Mouse (Mus musculus) CH12.LX (cell line): ENCODE data around the gene Nup54.

Source experiments
- CTCF ChIP-seq, 2 experiments: IDR thresholded peaks in 1 of 2; conservative IDR thresholded peaks in 1 of 2; 2 replicates each; pipeline ENCODE4 v1.5.1; 2011 to 2012; ENCODE audit warnings: low read depth in 2 of 2, low read length in 2 of 2, improper control_type of control experiment in 1 of 2, inconsistent platforms in 1 of 2, mild to moderate bottlenecking in 1 of 2, moderate library complexity in 1 of 2
- PAX5 ChIP-seq: IDR thresholded peaks from 2 replicates; pipeline ENCODE4 v1.6.1; 2012; ENCODE audit warnings: low read length, inconsistent platforms, mixed read lengths
- POLR2A ChIP-seq: IDR thresholded peaks from 2 replicates; pipeline ENCODE4 v1.6.1; 2011; ENCODE audit warnings: low read depth, mild to moderate bottlenecking, improper control_type of control experiment, low read length
- USF2 ChIP-seq: conservative IDR thresholded peaks from 2 replicates; pipeline ENCODE4 v1.6.1; 2011; ENCODE audit warnings: low read depth, low read length, improper control_type of control experiment
- ZC3H11A ChIP-seq: IDR thresholded peaks from 2 replicates; pipeline ENCODE4 v1.6.1; 2012; ENCODE audit warnings: low read depth, mild to moderate bottlenecking, inconsistent platforms, low read length, improper control_type of control experiment

GRCm38 (mm10) chr5:92469201-92470130 lies 34.4 kb upstream of the Nup54 start:
- TF ChIP-seq PAX5 (no peak), ZC3H11A (no peak), CTCF (conservative IDR thresholded peaks at IDR 0.05 in 1 of 2, IDR thresholded peaks at IDR 0.05 in 1 of 2; ENCODE audit: low read depth in 2 of 2, low read length in 2 of 2) (no peak), USF2 (no peak), POLR2A (no peak)
